Mouse (Mus musculus): ENCODE measurements around the gene Lactb.

GRCm38 (mm10) chr9:66945647-66946641, 29.3 kb downstream of the Lactb start, which contains the start of gene Rps27l:
- TF ChIP-seq GATA1 (IDR thresholded peaks at IDR 0.05; ENCODE audit: borderline replicate concordance, low read length) (no peak), FLI1 (IDR thresholded peaks at IDR 0.05; ENCODE audit: low read length) (no peak)
